Mouse (Mus musculus): ENCODE results near the gene Rcor3. TPM values are rescaled to one million over a fixed set of nuclear protein-coding genes. Genes with fewer than 3 reads are reported as not detected.

Gene Rcor3
- total RNA-seq, 2 experiments from 2014 or later = 36.4 to 51.1 TPM

GRCm38 (mm10) chr1:192094451-192095170 lies 43.3 kb downstream of the Rcor3 start:
- peak; percentile 24 to 76 for DNase-seq (ENCODE audit: extremely low spot score in 1 of 2, low spot score in 1 of 2)

GRCm38 (mm10) chr1:192092879-192093660 lies 44.8 kb downstream of the Rcor3 start:
- DNase-seq (ENCODE audit: extremely low spot score in 1 of 2, low spot score in 1 of 2) = peak; percentile 67 to 84

- peak; percentile 78 to 79 for DNase-seq (ENCODE audit: extremely low spot score in 1 of 2, low spot score in 1 of 2)
Measured at GRCm38 (mm10) chr1:192091806-192092772, 45.8 kb downstream of the Rcor3 start, which contains the start of gene Traf5. Gene Traf5, minus strand, starts transcription at chr1:192092559.

- DNase-seq (ENCODE audit: extremely low spot score in 1 of 2, low spot score in 1 of 2) = no peak
Measured at GRCm38 (mm10) chr1:192090689-192091567, 46.9 kb downstream of the Rcor3 start.

- DNase-seq (ENCODE audit: extremely low spot score in 1 of 2, low spot score in 1 of 2) = no peak
Measured at GRCm38 (mm10) chr1:192090281-192090680, 47.6 kb downstream of the Rcor3 start.

- no peak for DNase-seq (ENCODE audit: extremely low spot score in 1 of 2, low spot score in 1 of 2)
Measured at GRCm38 (mm10) chr1:192089208-192090166, 48.4 kb downstream of the Rcor3 start.

GRCm38 (mm10) chr1:192088011-192088410 lies 49.9 kb downstream of the Rcor3 start:
- DNase-seq (ENCODE audit: extremely low spot score in 1 of 2, low spot score in 1 of 2) = no peak

- no peak for DNase-seq (ENCODE audit: extremely low spot score in 1 of 2, low spot score in 1 of 2)
Measured at GRCm38 (mm10) chr1:192087098-192087497, 50.8 kb downstream of the Rcor3 start.

- DNase-seq (ENCODE audit: extremely low spot score in 1 of 2, low spot score in 1 of 2) = no peak
Measured at GRCm38 (mm10) chr1:192086279-192087037, 51.4 kb downstream of the Rcor3 start.

GRCm38 (mm10) chr1:192085218-192085617 lies 52.6 kb downstream of the Rcor3 start:
- DNase-seq (ENCODE audit: extremely low spot score in 1 of 2, low spot score in 1 of 2) = no peak

GRCm38 (mm10) chr1:192082646-192083045 lies 55.2 kb downstream of the Rcor3 start:
- DNase-seq (ENCODE audit: extremely low spot score in 1 of 2, low spot score in 1 of 2) = no peak

- DNase-seq (ENCODE audit: extremely low spot score in 1 of 2, low spot score in 1 of 2) = no peak
Measured at GRCm38 (mm10) chr1:192081129-192081528, 56.7 kb downstream of the Rcor3 start.

- no peak for DNase-seq (ENCODE audit: extremely low spot score in 1 of 2, low spot score in 1 of 2)
Measured at GRCm38 (mm10) chr1:192079121-192079520, 58.7 kb downstream of the Rcor3 start.

- no peak for DNase-seq (ENCODE audit: extremely low spot score in 1 of 2, low spot score in 1 of 2)
Measured at GRCm38 (mm10) chr1:192078406-192078805, 59.5 kb downstream of the Rcor3 start.

GRCm38 (mm10) chr1:192076796-192077535 lies 60.9 kb downstream of the Rcor3 start:
- DNase-seq (ENCODE audit: extremely low spot score in 1 of 2, low spot score in 1 of 2) = no peak

- no peak for DNase-seq (ENCODE audit: extremely low spot score in 1 of 2, low spot score in 1 of 2)
Measured at GRCm38 (mm10) chr1:192076101-192076500, 61.8 kb downstream of the Rcor3 start.

GRCm38 (mm10) chr1:192074824-192075223 lies 63.0 kb downstream of the Rcor3 start:
- no peak for DNase-seq (ENCODE audit: extremely low spot score in 1 of 2, low spot score in 1 of 2)
